Mouse (Mus musculus) myocyte (in vitro differentiated cells): ENCODE measurements around the gene Apoo. TPM values are rescaled to one million over a fixed set of nuclear protein-coding genes. Genes with fewer than 3 reads are reported as not detected.
"Not testable (repeated sequence)": the region's sequence is repeated elsewhere in the genome, so short reads cannot be mapped to it uniquely, and the experiment has no call there.

ENCODE experiments used
- H3K27me3 ChIP-seq: one replicate; pipeline ENCODE4 v1.6.1; 2011; ENCODE audit not compliant: control insufficient read depth, insufficient read depth, insufficient read length
- H3K36me3 ChIP-seq: one replicate; pipeline ENCODE4 v1.6.1; 2011; ENCODE audit not compliant: control insufficient read depth, insufficient read depth
- H3K4me2 ChIP-seq: one replicate; pipeline ENCODE4 v1.6.1; 2011; ENCODE audit warnings: low read depth, control low read depth
- H3K4me3 ChIP-seq: one replicate; pipeline ENCODE4 v1.5.1; 2011; ENCODE audit warnings: mild to moderate bottlenecking, control low read depth, moderate library complexity
- H3K79me2 ChIP-seq: one replicate; pipeline ENCODE4 v1.6.1; 2011; ENCODE audit not compliant: control insufficient read depth, insufficient read depth
- H3ac ChIP-seq: one replicate; pipeline ENCODE4 v1.6.1; 2011; ENCODE audit not compliant: control insufficient read depth, insufficient read length
- CEBPB ChIP-seq: IDR thresholded peaks from 2 replicates; pipeline ENCODE4 v1.6.1; 2011; ENCODE audit warnings: mild to moderate bottlenecking, moderate library complexity; ENCODE audit not compliant: poor library complexity, insufficient read depth, severe bottlenecking
- E2F4 ChIP-seq: IDR thresholded peaks from one replicate; pipeline ENCODE4 v1.6.1; 2011; ENCODE audit warnings: mild to moderate bottlenecking, control low read depth, moderate library complexity; ENCODE audit not compliant: insufficient read depth
- MAX ChIP-seq: IDR thresholded peaks from one replicate; pipeline ENCODE4 v1.6.1; 2011; ENCODE audit warnings: low read depth, mild to moderate bottlenecking, control low read depth
- MYOD1 ChIP-seq, 3 experiments: IDR thresholded peaks; one replicate each; pipeline ENCODE4 v1.6.1; 2011; ENCODE audit warnings: control low read depth in 2 of 3, low read depth in 2 of 3, mild to moderate bottlenecking in 2 of 3, moderate library complexity in 1 of 3; ENCODE audit not compliant: insufficient read length in 2 of 3, control insufficient read depth in 1 of 3
- MYOG ChIP-seq, 3 experiments: IDR thresholded peaks; one replicate each; pipeline ENCODE4 v1.6.1; 2011; ENCODE audit warnings: control low read depth in 2 of 3, low read depth in 2 of 3, mild to moderate bottlenecking in 2 of 3; ENCODE audit not compliant: insufficient read length in 2 of 3, control insufficient read depth in 1 of 3, insufficient read depth in 1 of 3
- POLR2A ChIP-seq: IDR thresholded peaks from one replicate; pipeline ENCODE4 v1.6.1; 2011; ENCODE audit warnings: low read depth, mild to moderate bottlenecking, control low read depth, moderate library complexity; ENCODE audit not compliant: insufficient read length
- POLR2AphosphoS2 ChIP-seq: IDR thresholded peaks from one replicate; pipeline ENCODE4 v1.6.1; 2011; ENCODE audit warnings: low read depth, control low read depth; ENCODE audit not compliant: insufficient read length
- REST ChIP-seq: IDR thresholded peaks from one replicate; pipeline ENCODE4 v1.6.1; 2011; ENCODE audit warnings: mild to moderate bottlenecking, control low read depth, moderate library complexity; ENCODE audit not compliant: insufficient read depth, insufficient read length
- SRF ChIP-seq: IDR thresholded peaks from one replicate; pipeline ENCODE4 v1.6.1; 2011; ENCODE audit warnings: low read depth; ENCODE audit not compliant: control insufficient read depth, insufficient read length
- TCF12 ChIP-seq: IDR thresholded peaks from one replicate; pipeline ENCODE4 v1.6.1; 2011; ENCODE audit warnings: mild to moderate bottlenecking, control low read depth; ENCODE audit not compliant: poor library complexity, insufficient read depth, severe bottlenecking
- TCF3 ChIP-seq: IDR thresholded peaks from one replicate; pipeline ENCODE4 v1.6.1; 2011; ENCODE audit warnings: low read depth, control low read depth; ENCODE audit not compliant: insufficient read length
- USF1 ChIP-seq: IDR thresholded peaks from one replicate; pipeline ENCODE4 v1.6.1; 2011; ENCODE audit warnings: low read depth, mild to moderate bottlenecking, control low read depth, moderate library complexity
- polyA plus RNA-seq: library from polyadenylated mRNA; unstranded; fragments of >200 nt; fragmentation: generic; extraction: Trizol; gene quantifications from one replicate; pipeline ENCODE4 v1.2.1, GENCODE M21; 2012; ENCODE audit warnings: missing spikeins

Apoo gene
- polyA plus RNA-seq, 1 experiment = 45.9 TPM

- H3K36me3 ChIP-seq = no peaks in the 10 kb centered on the region
- no peak overlapping the region for H3K4me2 ChIP-seq
- no peak overlapping the region for H3ac ChIP-seq
- no peak overlapping the region for H3K4me3 ChIP-seq
- H3K79me2 ChIP-seq = no peaks in the 10 kb centered on the region
- no peaks in the 10 kb centered on the region for H3K27me3 ChIP-seq
- no peak for TF ChIP-seq CEBPB
- TF ChIP-seq E2F4 = no peak
- TF ChIP-seq TCF12 = no peak
- no peak for TF ChIP-seq POLR2AphosphoS2
- TF ChIP-seq POLR2A = no peak
- no peak for TF ChIP-seq SRF
- TF ChIP-seq MAX = no peak
- no peak for TF ChIP-seq MYOD1 (IDR thresholded peaks at IDR 0.05; ENCODE audit: control insufficient read depth in 1 of 3, insufficient read length in 2 of 3, low read depth in 2 of 3)
- no peak for TF ChIP-seq REST
- no peak for TF ChIP-seq MYOG (IDR thresholded peaks at IDR 0.05; ENCODE audit: control insufficient read depth in 1 of 3, insufficient read depth in 1 of 3, insufficient read length in 2 of 3, low read depth in 2 of 3)
- TF ChIP-seq TCF3 = no peak
- no peak for TF ChIP-seq USF1
These were observed 64.8 kb downstream of the Apoo start for GRCm38 (mm10) chrX:94431548-94432375.

DNA sequence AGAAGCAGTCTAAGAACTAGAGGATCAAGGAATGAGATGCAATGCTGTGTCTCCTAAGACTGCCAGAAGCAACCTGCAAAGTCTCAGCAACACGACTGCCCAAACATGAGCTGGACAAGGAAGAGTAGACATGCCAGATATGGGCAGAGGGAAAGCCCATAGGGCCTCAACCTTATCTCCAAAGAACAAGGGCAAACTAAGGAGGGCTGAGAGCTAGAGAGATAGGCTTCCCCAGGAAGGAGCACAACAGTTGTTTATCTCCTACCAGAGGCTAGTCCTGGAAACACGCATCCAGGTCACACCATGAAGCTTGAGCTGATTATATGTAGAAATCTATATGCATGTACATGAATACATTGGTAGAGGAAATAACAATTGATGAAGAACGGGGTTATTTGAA is 78.5 kb downstream of the Apoo start:
- H3K79me2 ChIP-seq, H3K36me3 ChIP-seq, H3K27me3 ChIP-seq, H3K4me3 ChIP-seq, H3K4me2 ChIP-seq, H3ac ChIP-seq: not testable (repeated sequence)

DNA sequence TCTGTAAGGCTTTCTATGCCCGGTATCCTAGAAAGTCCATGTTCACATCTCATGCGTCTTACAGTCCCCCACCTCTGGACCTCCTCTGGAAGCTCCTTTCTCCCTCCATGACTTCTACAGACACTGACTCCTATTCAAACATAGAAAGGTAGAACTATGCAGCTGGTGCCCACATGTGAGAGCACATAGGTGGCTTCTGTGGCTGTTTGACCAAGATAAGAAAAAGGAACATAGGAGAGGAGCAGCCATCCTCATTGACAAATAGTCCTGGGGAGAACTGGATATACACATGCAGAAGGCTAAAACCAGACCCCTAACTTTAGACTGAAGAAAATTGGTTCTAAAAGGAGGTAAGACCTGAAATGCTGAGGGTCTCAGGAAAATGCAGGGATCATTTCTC is 79.1 kb downstream of the Apoo start:
- not testable (repeated sequence) for H3K4me2 ChIP-seq, H3K79me2 ChIP-seq, H3ac ChIP-seq, H3K36me3 ChIP-seq, H3K4me3 ChIP-seq, H3K27me3 ChIP-seq

GRCm38 (mm10) chrX:94450047-94450881 is 83.3 kb downstream of the Apoo start:
- H3K27me3 ChIP-seq, H3K4me3 ChIP-seq, H3K4me2 ChIP-seq, H3ac ChIP-seq, H3K36me3 ChIP-seq, H3K79me2 ChIP-seq: not testable (repeated sequence)

- no peaks in the 10 kb centered on the region for H3K36me3 ChIP-seq
- no peak overlapping the region for H3K4me3 ChIP-seq
- H3K79me2 ChIP-seq = no peaks in the 10 kb centered on the region
- H3ac ChIP-seq = no peak overlapping the region
- TF ChIP-seq E2F4 (no peak), POLR2A (no peak), TCF3 (no peak), CEBPB (no peak)
- H3K27me3 ChIP-seq = no peaks in the 10 kb centered on the region
- no peak overlapping the region for H3K4me2 ChIP-seq
These were observed 92.4 kb downstream of the Apoo start for GRCm38 (mm10) chrX:94459346-94459745.

- H3K36me3 ChIP-seq, H3K27me3 ChIP-seq, H3K4me3 ChIP-seq, H3ac ChIP-seq, H3K4me2 ChIP-seq, H3K79me2 ChIP-seq: not testable (repeated sequence)
These were observed 94.6 kb downstream of the Apoo start for GRCm38 (mm10) chrX:94461513-94461912.

DNA sequence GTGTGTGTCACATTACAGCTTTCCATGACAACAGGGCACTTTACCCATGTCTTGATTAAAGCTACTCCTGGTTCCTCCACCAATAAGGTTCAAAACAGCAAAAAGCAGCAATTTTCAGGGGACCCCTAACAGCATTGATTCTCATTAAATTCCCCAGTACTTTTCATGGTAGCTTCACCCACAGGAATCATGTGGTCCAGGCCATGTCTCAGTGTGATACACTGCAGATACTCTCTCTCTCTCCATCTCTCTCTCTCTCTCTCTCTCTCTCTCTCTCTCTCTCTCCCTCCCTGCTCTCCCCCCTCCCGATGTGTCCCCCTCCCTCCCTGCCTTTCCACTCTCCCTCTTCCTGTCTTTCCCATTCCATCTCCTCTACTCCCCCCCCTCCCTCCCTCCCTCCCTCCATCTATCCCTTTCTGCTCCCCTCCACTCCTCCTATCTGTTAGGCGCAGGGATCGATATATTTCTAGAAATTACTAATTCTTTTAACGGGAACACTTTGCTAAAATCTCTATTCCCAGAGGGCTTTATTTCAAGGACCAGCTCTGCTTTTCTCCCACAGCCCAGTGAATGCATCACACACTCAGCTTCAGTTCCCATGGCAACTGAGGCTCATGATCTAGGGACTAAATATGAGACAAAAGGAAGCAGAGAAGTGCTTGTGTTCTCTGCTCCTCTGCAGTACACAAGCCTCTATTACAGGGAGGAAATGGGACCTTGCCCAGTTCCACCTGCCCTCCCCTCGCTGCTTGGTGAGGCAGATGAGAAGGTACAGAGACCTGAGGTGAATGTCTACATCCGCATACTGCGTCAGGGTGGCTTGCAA is 95.9 kb downstream of the Apoo start:
- H3ac ChIP-seq, H3K4me3 ChIP-seq, H3K36me3 ChIP-seq, H3K79me2 ChIP-seq, H3K27me3 ChIP-seq, H3K4me2 ChIP-seq: not testable (repeated sequence)
